Mouse (Mus musculus) hindbrain, postnatal 0 days (tissue): ENCODE measurements at regions not wholly inside any gene's neighbourhood (a gene's known extent, or its start where the extent isn't known, plus 50 kb on each side); places are given as distances from the start of the nearest gene placed in this dataset.

Experiments
- ATAC-seq: fragments of 200-750 bp; cut with Nextera tagmentation; 2 replicates; pipeline ENCODE4 v1.8.0; 2017; ENCODE audit warnings: mild to moderate bottlenecking, moderate TSS enrichment, moderate library complexity
- DNase-seq: peaks from one replicate; pipeline ENCODE4 v3.0.0-alpha.2; 2015; ENCODE audit warnings: low spot score
- H3K27ac ChIP-seq: fragments of 300-500 bp; sonication (generic); 2 replicates; pipeline ENCODE4 v1.5.1; 2014; ENCODE audit warnings: mild to moderate bottlenecking
- H3K27me3 ChIP-seq: fragments of 300-500 bp; sonication (generic); 2 replicates; pipeline ENCODE4 v1.6.1; 2014; ENCODE audit warnings: low read length, mixed read lengths; ENCODE audit not compliant: insufficient read depth
- H3K36me3 ChIP-seq: fragments of 300-500 bp; sonication (generic); 2 replicates; pipeline ENCODE4 v1.6.1; 2014; ENCODE audit warnings: low read length, mixed read lengths; ENCODE audit not compliant: insufficient read depth
- H3K4me1 ChIP-seq: fragments of 300-500 bp; sonication (generic); 2 replicates; pipeline ENCODE4 v1.6.1; 2014; ENCODE audit warnings: antibody characterized with exemption, low read length, mixed read lengths; ENCODE audit not compliant: insufficient read depth
- H3K4me2 ChIP-seq: fragments of 300-500 bp; sonication (generic); 2 replicates; pipeline ENCODE4 v1.6.1; 2014; ENCODE audit warnings: low read depth, mild to moderate bottlenecking, low read length, moderate library complexity, mixed read lengths
- H3K4me3 ChIP-seq: fragments of 300-500 bp; sonication (generic); 2 replicates; pipeline ENCODE4 v1.5.1; 2014; ENCODE audit warnings: low read length
- H3K9ac ChIP-seq: fragments of 300-500 bp; sonication (generic); replicated peaks from 2 replicates; pipeline ENCODE4 v1.6.1; 2014; ENCODE audit warnings: mild to moderate bottlenecking, low read length, moderate library complexity, mixed read lengths
- H3K9me3 ChIP-seq: fragments of 300-500 bp; sonication (generic); 2 replicates; pipeline ENCODE4 v1.6.1; 2016; ENCODE audit warnings: low read length, mixed read lengths
- CTCF ChIP-seq: IDR thresholded peaks from 2 replicates; pipeline ENCODE4 v1.5.1; 2016; ENCODE audit warnings: antibody characterized with exemption, control low read depth, low read depth
- WGBS: fragments of 180-500 bp; shearing (Covaris S2); extraction: QIAGEN DNeasy Blood & Tissue Kit; methylation state at CpG from one replicate; pipeline ENCODE4 v1.1.7; 2014; 5-methylcytosine and 5-hydroxymethylcytosine counted together

DNA sequence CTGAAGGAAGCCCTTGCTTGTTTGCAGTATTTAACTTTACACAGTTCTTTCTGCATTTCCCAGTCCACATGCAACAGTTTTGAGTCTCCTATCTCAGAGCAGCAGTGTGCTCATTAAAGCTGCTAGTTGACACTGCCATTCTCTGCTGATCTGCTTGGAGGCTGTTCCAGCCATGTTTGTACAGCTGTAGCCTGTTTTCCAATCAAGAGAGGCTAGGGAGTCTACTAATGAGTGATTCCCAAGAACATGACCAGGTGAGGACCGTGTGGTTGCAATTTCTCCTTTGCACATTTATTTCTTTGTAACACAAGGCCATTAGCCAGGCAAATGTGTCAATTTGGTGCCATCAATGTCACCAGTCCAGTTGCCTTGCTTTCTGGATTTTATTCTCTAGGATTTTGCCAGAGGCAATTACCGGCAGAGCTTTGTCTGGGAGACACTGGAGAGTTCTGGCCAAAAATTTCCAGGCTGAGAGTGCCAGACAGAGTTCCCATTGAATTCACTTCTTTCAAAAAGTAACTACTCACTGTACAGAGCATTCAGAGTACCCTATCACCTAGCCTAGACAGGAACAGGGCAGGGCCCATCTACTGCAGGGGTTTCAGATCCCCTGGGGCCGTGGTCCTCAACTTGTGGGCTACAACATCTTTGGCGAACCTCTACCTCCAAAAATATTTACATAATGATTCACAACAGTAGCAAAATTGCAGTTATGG is 136.3 kb upstream of the Gm11042 start:
- Histone ChIP-seq H3K4me1 (no peaks in the 10 kb centered on the region), H3K27me3 (no peaks in the 10 kb centered on the region), H3K9me3 (no peaks in the 10 kb centered on the region), H3K9ac (no peak overlapping the region), H3K4me2 (no peak overlapping the region), H3K27ac (no peak overlapping the region), H3K36me3 (no peaks in the 10 kb centered on the region), H3K4me3 (no peak overlapping the region)
- no peak for TF ChIP-seq CTCF
- ATAC-seq, result no peak
- no peak for DNase-seq
- 67% methylated on average over 4 of the region's 4 CpGs for WGBS

DNA sequence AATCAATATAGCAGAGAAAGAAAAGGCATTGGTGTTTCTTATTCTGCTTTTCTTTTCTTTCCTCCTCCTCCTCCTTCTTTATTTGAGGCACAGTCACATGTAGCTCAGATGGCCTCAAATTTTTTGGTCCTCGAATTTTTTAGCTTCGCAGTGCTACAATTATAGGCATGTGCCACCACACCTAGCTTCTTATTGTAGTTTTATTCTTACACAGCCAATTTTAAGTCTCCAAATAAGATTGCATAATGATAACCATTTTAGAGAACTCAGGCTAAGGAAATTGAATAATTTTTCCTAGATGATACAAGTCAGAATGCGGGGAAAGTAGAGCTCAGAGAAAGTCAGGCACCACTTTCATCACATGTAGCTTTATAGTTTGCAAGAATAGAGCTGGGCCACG is 132.1 kb upstream of the Gm11042 start:
- H3K9me3 ChIP-seq, result no peaks in the 10 kb centered on the region
- DNase-seq, result no peak
- H3K4me1 ChIP-seq, result no peaks in the 10 kb centered on the region
- no peaks in the 10 kb centered on the region for H3K36me3 ChIP-seq
- no peak for ATAC-seq
- no peak overlapping the region for H3K4me3 ChIP-seq
- no peak overlapping the region for H3K4me2 ChIP-seq
- no peak for TF ChIP-seq CTCF
- H3K27ac ChIP-seq, result no peak overlapping the region
- no peak overlapping the region for H3K9ac ChIP-seq
- no peaks in the 10 kb centered on the region for H3K27me3 ChIP-seq
- WGBS, result 82% methylated on average over 4 of the region's 4 CpGs

DNA sequence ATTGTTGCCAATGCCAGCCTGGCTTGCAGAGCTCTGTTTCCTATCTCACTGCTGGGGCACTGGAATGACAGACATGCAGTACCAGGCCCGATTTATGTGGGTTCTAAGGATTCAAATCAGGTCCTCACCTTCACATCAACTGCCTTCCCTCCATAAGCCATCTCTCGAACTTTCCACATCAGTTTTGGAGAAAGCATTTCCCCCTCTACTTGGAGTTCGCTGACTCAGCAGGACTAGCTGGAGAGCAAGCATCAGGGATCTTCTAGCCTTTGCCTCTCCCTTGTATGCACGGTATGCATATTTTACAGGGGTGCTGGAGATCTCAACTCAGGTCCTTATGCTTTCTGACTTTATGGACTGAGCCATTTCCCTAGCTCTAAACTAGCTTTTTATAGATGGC is 118.7 kb upstream of the Gm11042 start:
- Histone ChIP-seq H3K36me3 (no peaks in the 10 kb centered on the region), H3K4me1 (no peaks in the 10 kb centered on the region), H3K9me3 (no peaks in the 10 kb centered on the region), H3K9ac (no peak overlapping the region), H3K27me3 (no peaks in the 10 kb centered on the region), H3K4me3 (no peak overlapping the region), H3K4me2 (no peak overlapping the region), H3K27ac (no peak overlapping the region)
- ATAC-seq (no peak), DNase-seq (no peak)
- TF ChIP-seq CTCF, result no peak
- 88% methylated on average over 4 of the region's 4 CpGs for WGBS

DNA sequence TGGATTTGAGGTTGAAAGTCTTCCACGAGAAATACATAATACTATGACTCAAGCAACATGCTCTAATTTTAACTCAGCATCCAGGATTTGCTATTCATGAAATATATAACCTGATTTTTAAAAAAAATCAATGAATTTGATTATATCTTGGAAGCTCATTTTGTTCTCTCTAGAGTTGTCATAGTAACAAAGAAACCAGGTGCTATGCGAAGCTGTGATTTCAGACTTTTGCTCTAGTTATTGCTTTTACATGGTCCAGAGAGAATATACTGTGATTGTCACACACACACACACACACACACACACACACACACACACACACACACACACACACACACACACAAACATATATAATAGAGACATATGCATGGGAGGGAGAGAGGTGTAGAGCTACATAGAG is 98.5 kb upstream of the Gm11042 start:
- ATAC-seq, result no peak
- TF ChIP-seq CTCF, result no peak
- Histone ChIP-seq H3K4me3 (no peak overlapping the region), H3K27ac (no peak overlapping the region), H3K9me3 (no peaks in the 10 kb centered on the region), H3K4me1 (no peaks in the 10 kb centered on the region), H3K4me2 (no peak overlapping the region), H3K9ac (no peak overlapping the region), H3K36me3 (no peaks in the 10 kb centered on the region), H3K27me3 (no peaks in the 10 kb centered on the region)
- 62% methylated on average over 2 of the region's 2 CpGs for WGBS
- DNase-seq, result peak; percentile 12

DNA sequence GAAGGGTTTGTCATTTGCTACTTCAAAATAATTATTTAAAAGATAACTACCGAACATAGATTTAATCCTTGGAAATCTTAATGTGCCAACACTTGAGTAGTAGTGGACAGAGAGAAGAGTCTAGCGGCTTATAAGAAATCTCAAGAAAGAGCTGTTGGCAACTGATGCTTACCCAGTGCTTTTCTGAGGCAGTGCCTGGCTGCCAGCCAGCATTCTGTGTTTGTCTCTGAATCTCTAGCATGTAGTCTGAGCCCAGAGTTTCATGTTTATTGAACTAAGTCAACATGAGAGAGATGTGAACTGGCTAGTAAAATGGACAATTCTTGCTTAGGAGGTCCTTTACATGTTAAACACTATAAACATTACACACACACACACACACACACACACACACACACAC is 94.3 kb upstream of the Gm11042 start:
- no peak overlapping the region for H3K4me3 ChIP-seq
- no peak overlapping the region for H3K9ac ChIP-seq
- DNase-seq (peak; percentile 56), ATAC-seq (no peak)
- H3K4me2 ChIP-seq, result no peak overlapping the region
- H3K9me3 ChIP-seq, result no peaks in the 10 kb centered on the region
- WGBS, result 55% methylated on average over 2 of the region's 2 CpGs
- H3K27me3 ChIP-seq, result no peaks in the 10 kb centered on the region
- no peak overlapping the region for H3K27ac ChIP-seq
- no peaks in the 10 kb centered on the region for H3K36me3 ChIP-seq
- TF ChIP-seq CTCF, result no peak
- no peaks in the 10 kb centered on the region for H3K4me1 ChIP-seq

DNA sequence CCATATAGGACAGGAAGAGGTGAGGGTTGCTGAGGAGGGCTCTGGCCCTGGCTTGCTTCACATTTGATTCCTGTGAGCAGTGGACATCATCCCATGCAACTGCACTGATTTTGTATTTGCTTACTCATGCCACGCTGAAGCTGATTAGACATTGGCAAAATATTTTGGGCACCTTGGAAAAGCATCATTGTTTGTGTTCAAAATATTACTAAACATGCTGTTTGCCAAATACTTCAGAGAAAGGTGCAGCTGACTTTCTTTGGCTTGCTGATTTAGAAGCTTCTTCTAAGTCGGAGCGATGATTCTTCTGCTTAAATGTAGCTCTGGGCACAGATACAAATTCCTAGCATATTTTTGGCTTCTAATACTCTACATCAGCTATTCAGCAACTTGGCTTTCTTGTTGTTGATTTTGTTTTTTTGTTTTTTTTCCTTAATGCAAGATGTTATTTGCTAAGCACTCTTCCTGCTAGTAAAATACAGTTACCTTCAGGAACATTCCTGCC is 91.4 kb upstream of the Gm11042 start:
- 63% methylated on average over 3 of the region's 3 CpGs for WGBS
- H3K9ac ChIP-seq, result no peak overlapping the region
- no peak for TF ChIP-seq CTCF

DNA sequence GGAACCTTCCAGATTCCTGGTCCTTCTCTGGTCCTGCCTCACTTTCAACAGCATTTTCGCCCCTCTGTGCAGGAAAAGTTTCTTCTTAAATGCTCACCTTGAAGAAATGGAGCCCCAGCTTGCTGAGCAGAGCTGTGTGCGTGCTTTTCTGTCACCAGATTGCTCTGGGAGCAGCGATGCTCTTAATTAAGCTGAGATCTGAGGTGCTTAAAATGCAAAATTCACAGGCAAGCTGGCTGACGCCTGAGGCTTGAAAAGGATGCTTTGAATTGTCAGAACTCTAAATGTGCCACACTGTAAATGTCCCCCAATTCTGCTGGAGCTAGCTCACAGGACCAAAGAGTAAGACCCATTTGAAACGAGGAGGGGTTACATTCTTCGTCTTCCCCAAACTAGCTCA is 73.6 kb upstream of the Gm11042 start:
- DNase-seq, result peak; percentile 42

More for the DNA sequence above, 91.4 kb upstream of the Gm11042 start:
- H3K4me2 ChIP-seq, result no peak overlapping the region
- H3K9me3 ChIP-seq, result no peaks in the 10 kb centered on the region
- no peaks in the 10 kb centered on the region for H3K36me3 ChIP-seq
- H3K27me3 ChIP-seq, result no peaks in the 10 kb centered on the region
- no peak overlapping the region for H3K4me3 ChIP-seq
- DNase-seq (peak; percentile 3), ATAC-seq (no peak)
- no peaks in the 10 kb centered on the region for H3K4me1 ChIP-seq
- H3K27ac ChIP-seq, result no peak overlapping the region

More for the DNA sequence above, 73.6 kb upstream of the Gm11042 start:
- Histone ChIP-seq H3K4me3 (no peak overlapping the region), H3K9ac (no peak overlapping the region), H3K9me3 (no peaks in the 10 kb centered on the region), H3K27ac (no peak overlapping the region), H3K27me3 (no peaks in the 10 kb centered on the region), H3K4me1 (no peaks in the 10 kb centered on the region), H3K4me2 (no peak overlapping the region), H3K36me3 (no peaks in the 10 kb centered on the region)
- 64% methylated on average over 6 of the region's 6 CpGs for WGBS
- no peak for TF ChIP-seq CTCF
- ATAC-seq, result no peak
